Mouse (Mus musculus) G1E (cell line): ENCODE data around the gene Stx4a. TPM values are rescaled to one million over a fixed set of nuclear protein-coding genes. Genes with fewer than 3 reads are reported as not detected.

ENCODE experiments used
- ATAC-seq: 2 replicates; pipeline ENCODE4 v1.8.0; 2016; ENCODE audit warnings: mild to moderate bottlenecking; ENCODE audit not compliant: insufficient number of reproducible peaks, poor library complexity, low FRiP score, severe bottlenecking; ENCODE audit errors: extremely low read depth
- DNase-seq: peaks from one replicate; pipeline ENCODE4 v3.0.0; 2012; ENCODE audit warnings: low spot score
- H3K27me3 ChIP-seq: 2 replicates; pipeline ENCODE4 v1.6.1; 2012; ENCODE audit warnings: mild to moderate bottlenecking, low read length, inconsistent platforms; ENCODE audit not compliant: insufficient read depth
- H3K36me3 ChIP-seq: replicated peaks from 2 replicates; pipeline ENCODE3; 2012; ENCODE audit warnings: mild to moderate bottlenecking, inconsistent platforms
- H3K4me1 ChIP-seq: 2 replicates; pipeline ENCODE4 v1.6.1; 2012; ENCODE audit warnings: low read depth, low read length, inconsistent platforms, mixed read lengths; ENCODE audit not compliant: insufficient read depth
- H3K4me3 ChIP-seq: 2 replicates; pipeline ENCODE4 v1.5.1; 2012; ENCODE audit warnings: low read depth, mild to moderate bottlenecking, inconsistent platforms, low read length, moderate library complexity, mixed read lengths
- H3K9me3 ChIP-seq: replicated peaks from 2 replicates; pipeline ENCODE4 v1.6.1; 2012; ENCODE audit warnings: inconsistent platforms
- CTCF ChIP-seq: IDR thresholded peaks from 2 replicates; pipeline ENCODE4 v1.5.1; 2012; ENCODE audit warnings: low read depth, low read length, inconsistent platforms, mixed read lengths
- GATA1 ChIP-seq: IDR thresholded peaks from 2 replicates; pipeline ENCODE4 v1.6.1; 2012; ENCODE audit warnings: borderline replicate concordance, low read length, inconsistent platforms, mixed read lengths
- GATA2 ChIP-seq: IDR thresholded peaks from 2 replicates; pipeline ENCODE4 v1.6.1; 2012; ENCODE audit warnings: low read depth, low read length, inconsistent platforms, borderline replicate concordance
- POLR2AphosphoS5 ChIP-seq: IDR thresholded peaks from 2 replicates; pipeline ENCODE4 v1.6.1; 2012; ENCODE audit warnings: low read depth, low read length, inconsistent platforms; ENCODE audit not compliant: insufficient replicate concordance
- TAL1 ChIP-seq: conservative IDR thresholded peaks from 2 replicates; pipeline ENCODE4 v1.6.1; 2012; ENCODE audit warnings: low read depth, low read length, inconsistent platforms, mixed read lengths
- polyA plus RNA-seq: library from polyadenylated mRNA; stranded (reverse); fragments of >175 nt; gene quantifications from 2 replicates; pipeline ENCODE4 v1.2.3, GENCODE M21; 2012
- total RNA-seq, 2 experiments: library from RNA; stranded (forward) in 1 of 2; stranded (reverse) in 1 of 2; fragments of 200-1000 nt in 1 of 2; fragments of >200 nt in 1 of 2; fragmentation: Nextera tagmentation in 1 of 2; gene quantifications; 2 replicates each; pipeline ENCODE4 v1.2.3; 2014 to 2017

The Stx4a gene
- total and polyA plus RNA-seq, 3 experiments, result 36.0 to 69.9 (median 55.7) TPM

- Histone ChIP-seq H3K36me3 (peaks cover 84% of the 10 kb centered on the region), H3K27me3 (no peaks in the 10 kb centered on the region), H3K4me3 (peak overlapping the region; percentile 68), H3K4me1 (peaks cover 74% of the 10 kb centered on the region), H3K9me3 (no peaks in the 10 kb centered on the region)
- no peak for DNase-seq
- no peak for ATAC-seq
- TF ChIP-seq TAL1, result no peak
- TF ChIP-seq CTCF, result no peak
- no peak for TF ChIP-seq GATA2
- no peak for TF ChIP-seq GATA1
- no peak for TF ChIP-seq POLR2AphosphoS5
These were observed 23.0 kb upstream of the Stx4a start for GRCm38 (mm10) chr7:127801010-127801621.

- Histone ChIP-seq H3K36me3 (peaks cover 72% of the 10 kb centered on the region), H3K27me3 (no peaks in the 10 kb centered on the region), H3K4me3 (no peak overlapping the region), H3K4me1 (peaks cover 81% of the 10 kb centered on the region), H3K9me3 (no peaks in the 10 kb centered on the region)
- TF ChIP-seq GATA2 (no peak), POLR2AphosphoS5 (no peak), GATA1 (no peak), TAL1 (no peak), CTCF (no peak)
- DNase-seq (no peak), ATAC-seq (no peak)
These were observed 21.8 kb upstream of the Stx4a start for GRCm38 (mm10) chr7:127802313-127802712.

GRCm38 (mm10) chr7:127808821-127809220 is 15.3 kb upstream of the Stx4a start:
- Histone ChIP-seq H3K27me3 (no peaks in the 10 kb centered on the region), H3K36me3 (peaks cover 8% of the 10 kb centered on the region), H3K9me3 (no peaks in the 10 kb centered on the region), H3K4me3 (no peak overlapping the region), H3K4me1 (peaks cover 57% of the 10 kb centered on the region)
- TF ChIP-seq GATA2 (no peak), GATA1 (no peak), POLR2AphosphoS5 (no peak), CTCF (no peak), TAL1 (no peak)
- DNase-seq (no peak), ATAC-seq (no peak)

- Histone ChIP-seq H3K27me3 (peaks cover 1% of the 10 kb centered on the region; the same call in 1 of the 2 replicates), H3K4me1 (peaks cover 47% of the 10 kb centered on the region), H3K36me3 (no peaks in the 10 kb centered on the region), H3K9me3 (no peaks in the 10 kb centered on the region), H3K4me3 (no peak overlapping the region)
- ATAC-seq, result no peak
- TF ChIP-seq GATA1, result no peak
- DNase-seq, result no peak
These were observed 14.2 kb upstream of the Stx4a start for GRCm38 (mm10) chr7:127809846-127810245.

- no peaks in the 10 kb centered on the region for H3K36me3 ChIP-seq
- ATAC-seq (no peak), DNase-seq (no peak)
- TF ChIP-seq GATA2 (no peak), CTCF (no peak), TAL1 (no peak), POLR2AphosphoS5 (no peak), GATA1 (no peak)
- no peaks in the 10 kb centered on the region for H3K9me3 ChIP-seq
- peaks cover 6% of the 10 kb centered on the region; the same call in 1 of the 2 replicates for H3K27me3 ChIP-seq
- H3K4me3 ChIP-seq, result no peak overlapping the region
- peaks cover 39% of the 10 kb centered on the region for H3K4me1 ChIP-seq
These were observed 13.4 kb upstream of the Stx4a start for GRCm38 (mm10) chr7:127810650-127811049.

GRCm38 (mm10) chr7:127811240-127811639 is 12.9 kb upstream of the Stx4a start:
- Histone ChIP-seq H3K4me1 (peaks cover 39% of the 10 kb centered on the region), H3K9me3 (no peaks in the 10 kb centered on the region), H3K4me3 (no peak overlapping the region), H3K36me3 (no peaks in the 10 kb centered on the region), H3K27me3 (peaks cover 12% of the 10 kb centered on the region; the same call in 1 of the 2 replicates)
- DNase-seq (no peak), ATAC-seq (no peak)
- TF ChIP-seq POLR2AphosphoS5 (no peak), CTCF (no peak), GATA2 (no peak), TAL1 (no peak), GATA1 (no peak)

GRCm38 (mm10) chr7:127812292-127812691 is 11.8 kb upstream of the Stx4a start:
- Histone ChIP-seq H3K9me3 (no peaks in the 10 kb centered on the region), H3K4me3 (no peak overlapping the region), H3K36me3 (no peaks in the 10 kb centered on the region), H3K4me1 (peaks cover 29% of the 10 kb centered on the region), H3K27me3 (peaks cover 19% of the 10 kb centered on the region)
- no peak for DNase-seq
- ATAC-seq, result no peak
- no peak for TF ChIP-seq CTCF
